Mouse (Mus musculus) testis, adult 2 months (tissue): ENCODE measurements at regions not wholly inside any gene's neighbourhood (a gene's known extent, or its start where the extent isn't known, plus 50 kb on each side); places are given as distances from the start of the nearest gene placed in this dataset.

Experiments
- H3K27ac ChIP-seq: fragments of 200-500 bp; 2 replicates; pipeline ENCODE4 v1.5.1; 2012; ENCODE audit warnings: low read depth, low read length; ENCODE audit not compliant: control insufficient read depth, insufficient read depth
- H3K27me3 ChIP-seq: fragments of 200-500 bp; 2 replicates; pipeline ENCODE4 v1.6.1; 2012; ENCODE audit warnings: mild to moderate bottlenecking, low read length, moderate library complexity; ENCODE audit not compliant: control insufficient read depth, insufficient read depth
- H3K36me3 ChIP-seq: fragments of 200-500 bp; 2 replicates; pipeline ENCODE4 v1.6.1; 2012; ENCODE audit warnings: mild to moderate bottlenecking, low read length; ENCODE audit not compliant: control insufficient read depth, insufficient read depth
- H3K4me1 ChIP-seq: fragments of 200-500 bp; 2 replicates; pipeline ENCODE4 v1.6.1; 2012; ENCODE audit warnings: low read length; ENCODE audit not compliant: control insufficient read depth, insufficient read depth
- H3K4me3 ChIP-seq: fragments of 200-500 bp; 2 replicates; pipeline ENCODE4 v1.5.1; 2012; ENCODE audit warnings: low read depth, mild to moderate bottlenecking, low read length, moderate library complexity, mixed read lengths; ENCODE audit not compliant: control insufficient read depth
- CTCF ChIP-seq: fragments of 200-500 bp; IDR thresholded peaks from 2 replicates; pipeline ENCODE4 v1.5.1; 2012; ENCODE audit warnings: low read depth, mild to moderate bottlenecking, inconsistent platforms, low read length, moderate library complexity; ENCODE audit not compliant: control insufficient read depth, insufficient read depth, insufficient replicate concordance
- POLR2A ChIP-seq: fragments of 200-500 bp; IDR thresholded peaks from 2 replicates; pipeline ENCODE4 v1.6.1; 2012; ENCODE audit warnings: low read depth, mild to moderate bottlenecking, inconsistent platforms, low read length, moderate library complexity; ENCODE audit not compliant: control insufficient read depth

DNA sequence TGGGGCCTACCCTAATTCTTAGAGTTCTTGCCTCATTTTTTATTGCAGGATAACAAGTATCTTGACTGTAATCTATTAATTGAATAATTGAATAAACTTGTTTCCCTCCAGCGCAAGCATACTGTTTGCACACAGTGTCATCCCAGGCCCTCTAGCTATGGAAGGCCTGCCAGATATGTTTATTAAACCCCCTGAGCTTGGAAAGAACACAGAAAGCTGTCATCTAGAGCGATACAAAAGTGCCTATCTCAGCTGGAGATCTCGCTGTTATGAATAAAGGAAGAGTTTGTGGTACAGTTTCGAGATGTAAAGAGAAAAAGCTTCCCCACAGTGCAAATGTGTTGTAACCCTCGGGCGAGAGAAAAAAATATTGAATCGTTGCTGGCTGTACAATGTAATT lies 324.2 kb downstream of the Sox2 start:
- TF ChIP-seq POLR2A (no peak), CTCF (no peak)
- Histone ChIP-seq H3K27ac (no peak overlapping the region), H3K4me3 (no peak overlapping the region), H3K27me3 (no peaks in the 10 kb centered on the region), H3K36me3 (no peaks in the 10 kb centered on the region), H3K4me1 (no peaks in the 10 kb centered on the region)
